Mouse (Mus musculus) urinary bladder, postnatal 4 days (tissue): Measurements from ENCODE around the gene Tmcc1.
A peak's percentile ranks its signal among the peaks of the same experiment; 100 is the strongest.
"Not testable (repeated sequence)": the region's sequence is repeated elsewhere in the genome, so short reads cannot be mapped to it uniquely, and the experiment has no call there.

Experiments used
- DNase-seq, 2 experiments: peaks; one replicate each; pipeline ENCODE4 v3.0.0; 2021 to 2022; ENCODE audit warnings: low spot score in 2 of 2

Gene Tmcc1

GRCm38 (mm10) chr6:116193394-116194393 lies at the start of gene Tmcc1:
Tmcc1 (minus strand) TSS chr6:116193486.
- DNase-seq = peak; percentile 98

DNA sequence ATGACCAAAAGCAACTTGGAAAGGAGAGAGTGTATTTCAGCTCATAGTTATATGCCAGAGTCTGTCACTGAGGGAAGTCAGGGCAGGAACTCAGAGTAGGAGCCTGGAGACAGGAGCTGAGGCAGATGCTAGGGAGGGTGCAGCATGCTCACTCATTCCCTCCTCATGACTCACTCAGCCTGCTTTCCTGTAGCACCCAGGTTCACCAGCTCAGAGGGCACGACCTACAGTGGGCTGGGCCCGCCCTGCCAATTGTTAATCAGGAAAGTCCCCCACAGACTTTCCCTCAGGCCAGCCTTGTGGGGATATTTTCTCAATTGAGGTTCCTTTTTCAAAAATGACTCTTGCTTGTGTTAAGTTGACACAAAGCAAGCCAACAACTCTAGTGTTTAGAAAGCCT lies 47.1 kb upstream of the Tmcc1 start:
- DNase-seq = no peak

DNA sequence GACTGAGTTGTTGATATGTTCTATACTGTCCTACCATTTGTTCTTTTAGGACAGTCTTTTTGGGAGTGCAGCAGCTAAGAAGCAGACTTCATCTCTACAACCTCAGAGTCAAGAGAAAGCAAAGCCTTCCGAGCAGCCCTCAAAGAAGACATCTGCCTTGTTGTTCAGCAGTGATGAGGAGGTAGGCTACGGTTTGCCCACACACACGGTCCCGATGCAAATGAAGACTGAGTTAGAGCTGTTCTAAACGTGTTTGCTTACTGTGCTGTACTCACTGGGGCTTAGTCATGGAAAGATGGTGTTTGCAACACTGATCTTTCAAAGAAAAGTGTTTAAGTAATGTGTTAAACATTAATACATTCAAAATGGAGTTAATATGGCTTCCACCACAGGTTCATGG lies 44.8 kb upstream of the Tmcc1 start:
- DNase-seq = no peak

DNA sequence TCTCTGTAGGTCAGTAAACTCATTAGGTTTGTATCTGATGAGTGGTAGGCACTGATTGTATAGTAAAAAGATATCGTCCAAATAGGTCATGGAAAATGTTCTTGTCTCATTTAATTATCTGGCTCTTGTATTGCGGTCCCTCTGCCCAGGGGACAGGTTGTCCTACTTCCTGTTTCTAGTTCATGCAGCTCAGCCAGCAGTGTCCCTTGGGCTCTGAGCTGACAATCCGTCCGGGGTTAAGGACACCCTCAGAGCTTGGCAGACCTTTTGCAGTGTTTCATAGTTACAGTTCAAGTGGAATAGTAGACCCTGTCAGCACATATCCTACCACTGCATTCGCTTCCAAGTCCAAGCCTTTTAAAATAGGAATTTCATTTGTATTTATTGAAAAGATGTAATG lies 42.0 kb upstream of the Tmcc1 start:
- no peak for DNase-seq

DNA sequence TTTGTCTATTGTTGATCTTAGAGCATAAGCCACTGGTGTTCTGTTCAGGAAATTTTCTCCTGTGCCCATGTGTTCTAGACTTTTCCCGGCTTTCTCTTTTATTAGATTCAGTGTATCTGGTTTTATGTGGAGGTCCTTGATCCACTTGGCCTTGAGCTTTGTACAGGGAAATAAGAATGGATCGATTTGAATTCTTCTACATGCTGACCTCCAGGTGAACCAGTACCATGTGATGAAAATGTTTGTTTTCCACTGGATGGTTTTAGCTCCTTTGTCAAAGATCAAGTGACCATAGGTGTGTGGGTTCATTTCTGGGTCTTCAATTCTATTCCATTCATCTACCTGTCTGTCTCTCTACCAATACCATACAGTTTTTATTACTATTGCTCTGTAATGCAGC lies 41.5 kb upstream of the Tmcc1 start:
- not testable (repeated sequence) for DNase-seq

- peak; percentile 35 to 72 for DNase-seq
Measured at GRCm38 (mm10) chr6:116228785-116229525, 35.7 kb upstream of the Tmcc1 start.

DNA sequence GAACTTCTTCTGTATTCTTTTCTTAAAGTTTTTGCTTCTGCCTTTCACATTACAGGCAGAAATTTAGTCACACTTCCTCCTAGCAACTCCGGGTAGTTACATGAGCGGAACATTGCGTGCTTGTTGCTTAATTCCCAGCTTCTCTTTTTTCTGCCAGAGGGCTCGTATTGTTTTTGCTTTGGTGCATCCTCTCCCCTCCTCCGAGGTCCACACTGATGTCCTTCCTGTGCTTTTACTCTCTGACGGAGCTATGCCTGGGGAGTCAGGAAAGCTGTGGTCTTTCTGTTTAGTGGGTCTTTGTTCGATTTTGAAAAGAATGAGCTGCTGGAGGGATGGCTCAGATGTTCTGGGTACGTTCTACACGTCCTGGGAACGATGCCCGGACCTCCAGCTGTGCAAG lies 34.5 kb upstream of the Tmcc1 start:
- no peak for DNase-seq

DNA sequence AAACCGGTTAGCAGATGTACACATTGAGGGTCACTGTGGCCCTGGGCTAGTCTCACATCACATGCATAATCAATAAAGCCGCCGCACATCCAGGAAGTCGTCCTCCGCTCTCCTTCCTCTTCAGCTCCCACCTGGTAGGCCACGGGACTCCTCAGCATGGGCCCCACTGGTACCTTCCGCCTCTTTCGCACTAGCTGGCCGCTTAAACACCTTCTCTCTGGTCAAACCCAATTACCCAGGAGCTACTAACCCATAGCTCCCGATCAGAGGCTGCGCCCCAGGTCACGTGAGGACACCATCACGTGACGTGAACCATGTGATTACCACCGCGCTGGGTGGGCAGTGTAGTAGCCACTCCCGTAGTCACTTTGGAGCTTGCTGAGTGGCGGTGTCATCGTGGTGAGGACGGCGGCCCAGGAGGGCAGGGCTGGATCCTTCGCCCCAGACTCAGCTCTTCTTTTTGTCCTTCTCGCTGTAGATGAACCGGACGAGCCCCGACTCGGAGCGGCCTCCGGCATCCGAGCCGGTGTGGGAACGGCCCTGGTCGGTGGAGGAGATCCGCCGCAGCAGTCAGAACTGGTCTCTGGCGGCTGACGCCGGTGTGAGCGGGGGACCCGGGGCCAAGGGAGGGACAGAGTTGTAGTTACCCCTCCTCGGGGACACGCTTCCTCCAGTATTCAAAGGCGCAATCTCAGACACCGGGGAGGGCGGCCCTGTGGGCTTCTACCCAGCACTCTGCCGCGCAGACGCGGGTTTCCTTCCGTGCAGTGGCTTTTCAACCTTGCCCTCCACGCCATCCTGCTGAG lies 14.6 kb upstream of the Tmcc1 start, which contains the start of gene Washc2:
TSS of gene Washc2 (plus strand) at position 310 of the 806 bp plus-strand sequence.
- peak; percentile 93 to 96 for DNase-seq

- DNase-seq = no peak
Measured at GRCm38 (mm10) chr6:116199682-116200081, 6.4 kb upstream of the Tmcc1 start.

DNA sequence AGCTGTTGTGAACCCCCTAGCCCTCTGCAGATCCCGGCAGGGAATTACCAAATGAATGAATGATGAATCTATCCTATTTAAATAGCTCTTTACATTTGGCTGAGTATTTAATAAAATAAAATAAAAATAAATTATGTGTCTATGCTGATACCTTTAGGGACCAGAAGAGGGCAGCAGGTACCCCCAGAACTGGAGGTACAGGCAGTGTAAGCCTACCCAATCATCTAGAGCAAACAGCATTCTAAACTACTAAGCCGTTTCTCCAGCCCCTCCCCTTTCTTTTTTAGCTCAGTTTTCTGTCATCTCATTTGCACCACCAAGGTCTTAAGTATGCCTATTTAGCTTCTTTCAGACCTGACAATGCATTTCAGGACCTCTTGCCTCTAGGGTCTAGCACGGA lies 4.9 kb upstream of the Tmcc1 start:
- DNase-seq = no peak

GRCm38 (mm10) chr6:116195811-116196210 lies 2.5 kb upstream of the Tmcc1 start:
- DNase-seq = no peak

DNA sequence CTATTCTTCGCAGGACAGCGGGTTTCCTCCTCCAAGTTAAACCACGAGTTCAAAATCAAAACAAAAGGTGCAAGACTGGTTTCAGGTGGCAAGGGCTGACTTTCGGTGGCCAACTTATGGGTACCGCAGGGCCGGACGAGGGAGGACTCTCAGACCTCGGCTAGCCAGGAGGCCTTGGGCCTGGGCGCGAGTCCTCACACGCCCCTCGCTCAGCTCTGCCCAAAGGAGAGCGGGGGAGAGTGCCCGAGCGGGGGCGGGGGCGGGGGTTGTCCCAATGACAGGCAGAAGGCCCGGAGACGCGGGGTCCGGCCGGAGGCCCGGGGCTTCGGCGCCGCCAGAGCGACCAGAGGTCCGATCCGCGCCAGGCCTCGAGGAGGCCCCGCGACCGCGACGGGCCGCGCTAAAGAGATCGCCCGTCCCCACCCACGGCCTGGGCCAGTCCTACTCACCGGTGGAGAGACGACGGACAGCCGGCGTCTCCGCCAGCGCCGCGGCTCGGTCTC lies 426 bp downstream of the Tmcc1 start:
- no peak for DNase-seq

DNA sequence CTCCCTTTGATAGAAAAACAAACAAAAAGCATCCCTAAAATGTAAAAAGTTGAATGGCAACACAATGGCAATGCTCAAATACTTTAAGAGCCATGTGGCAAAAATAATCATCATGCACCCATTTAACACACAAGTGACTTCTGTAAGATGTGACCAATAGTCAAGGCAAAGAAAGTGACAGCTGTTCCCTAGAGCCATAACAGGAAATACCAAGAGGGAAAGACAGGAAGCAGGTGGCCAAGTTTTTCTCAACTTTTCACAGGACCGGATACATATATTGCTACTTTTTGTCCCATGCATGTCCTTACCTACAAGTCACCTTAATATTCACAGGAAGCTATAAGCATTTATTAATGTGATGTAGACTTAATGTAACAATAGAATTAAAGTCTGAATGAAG lies 3.9 kb downstream of the Tmcc1 start:
- no peak for DNase-seq

- no peak for DNase-seq
Measured at GRCm38 (mm10) chr6:116186485-116186884, 6.8 kb downstream of the Tmcc1 start.

DNA sequence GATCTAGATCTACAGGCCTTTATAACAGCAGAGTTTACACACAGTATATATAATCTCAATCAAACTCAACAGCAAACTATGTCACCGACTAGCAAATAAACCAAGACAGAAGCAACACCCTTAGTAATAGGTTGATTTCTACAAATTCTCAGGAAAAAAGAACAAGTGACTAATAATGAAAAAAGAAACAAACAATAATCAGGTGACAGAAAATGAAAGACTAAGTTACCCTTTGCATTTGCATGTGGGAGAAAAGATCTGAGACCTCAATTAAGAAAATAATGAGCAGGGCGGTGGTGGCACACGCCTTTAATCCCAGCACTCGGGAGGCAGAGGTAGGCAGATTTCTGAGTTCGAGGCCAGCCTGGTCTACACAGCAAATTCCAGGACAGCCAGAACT lies 9.8 kb downstream of the Tmcc1 start:
- no peak for DNase-seq

DNA sequence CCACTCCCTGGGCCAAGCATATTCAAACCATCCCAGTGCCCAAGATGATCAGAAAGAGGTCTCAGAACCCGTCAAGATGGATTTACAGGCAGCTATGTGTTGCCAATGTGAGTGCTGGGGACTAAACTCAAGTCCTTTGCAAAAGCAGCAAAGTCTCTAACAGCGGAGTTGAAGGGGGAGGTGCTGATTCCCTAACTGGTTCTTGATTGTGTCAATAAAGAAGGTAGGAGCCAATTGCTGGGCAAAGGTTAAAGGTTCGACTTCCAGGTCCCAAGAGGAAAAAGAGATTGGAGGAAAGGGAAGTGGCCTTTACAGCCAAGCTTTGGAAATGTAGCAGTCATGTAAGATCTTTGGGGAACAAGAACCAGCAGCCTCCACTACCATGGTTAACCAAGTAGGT lies 12.6 kb downstream of the Tmcc1 start:
- no peak for DNase-seq

- DNase-seq = no peak
Measured at GRCm38 (mm10) chr6:116178376-116178775, 14.9 kb downstream of the Tmcc1 start.

DNA sequence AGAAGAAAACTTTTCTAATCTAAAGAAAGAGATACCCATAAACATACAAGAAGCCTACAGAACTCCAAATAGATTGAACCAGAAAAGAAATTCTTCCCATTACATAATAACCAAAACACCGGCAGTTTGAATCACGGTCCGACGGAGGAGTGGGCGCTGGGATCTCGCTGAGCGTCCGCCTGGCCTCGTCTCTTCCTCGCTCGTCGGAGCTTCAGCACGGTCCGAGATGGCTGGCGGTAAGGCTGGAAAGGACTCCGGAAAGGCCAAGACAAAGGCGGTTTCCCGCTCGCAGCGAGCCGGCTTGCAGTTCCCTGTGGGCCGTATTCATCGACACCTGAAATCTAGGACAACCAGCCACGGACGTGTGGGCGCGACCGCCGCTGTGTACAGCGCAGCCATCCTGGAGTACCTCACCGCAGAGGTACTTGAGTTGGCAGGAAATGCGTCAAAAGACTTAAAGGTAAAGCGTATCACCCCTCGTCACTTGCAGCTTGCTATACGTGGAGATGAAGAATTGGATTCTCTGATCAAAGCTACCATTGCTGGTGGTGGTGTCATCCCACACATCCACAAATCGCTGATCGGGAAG lies 19.7 kb downstream of the Tmcc1 start:
- DNase-seq = not testable (repeated sequence)

- DNase-seq = no peak
Measured at GRCm38 (mm10) chr6:116166383-116166782, 26.9 kb downstream of the Tmcc1 start.

DNA sequence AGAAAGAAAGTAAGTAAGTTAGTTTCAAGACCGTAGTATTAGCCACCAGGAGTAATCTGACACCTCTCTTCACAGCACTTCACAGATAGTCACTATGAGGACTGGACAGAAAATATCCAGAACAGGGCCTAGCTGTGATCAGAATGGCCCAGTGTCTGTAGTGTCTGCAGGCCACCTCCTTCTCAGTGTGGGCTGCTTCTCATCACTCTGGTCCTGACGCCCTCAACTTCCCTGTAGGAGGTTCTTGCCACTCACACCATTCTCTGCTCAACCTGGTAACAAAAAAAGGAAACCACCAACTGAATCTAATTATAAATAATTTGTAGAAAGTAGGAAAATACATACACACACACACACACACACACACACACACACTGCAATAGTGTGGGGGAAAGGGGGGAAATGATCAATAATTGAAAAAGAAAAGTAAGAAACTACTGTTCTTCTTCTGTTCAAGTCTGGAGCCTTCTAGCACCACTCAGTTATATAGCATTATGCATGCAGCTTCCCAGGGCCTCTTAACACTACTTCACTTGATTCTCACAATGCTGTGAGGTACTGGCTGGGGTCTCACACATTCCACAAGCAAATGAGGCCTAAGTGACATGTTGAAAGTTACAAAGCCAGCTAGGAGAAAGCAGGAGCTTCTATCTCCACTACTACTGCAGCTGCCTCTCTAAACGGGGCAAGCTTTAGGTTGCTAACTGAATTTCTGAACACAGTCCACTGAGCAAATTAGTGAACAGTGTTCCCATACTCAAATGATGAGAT lies 38.2 kb downstream of the Tmcc1 start:
- DNase-seq = no peak
